Mouse (Mus musculus) forebrain, embryonic 10.5 days (tissue): ENCODE results near the gene Sgsm1. TPM values are rescaled to one million over a fixed set of nuclear protein-coding genes. Genes with fewer than 3 reads are reported as not detected.

Experiments used
- DNase-seq: peaks from one replicate; pipeline ENCODE4 v3.0.0-alpha.2; 2017; ENCODE audit warnings: low spot score; ENCODE audit errors: extremely low spot score
- H3K27ac ChIP-seq: fragments of 300-500 bp; sonication (generic); 2 replicates; pipeline ENCODE4 v1.5.1; 2016; ENCODE audit warnings: mild to moderate bottlenecking
- H3K27me3 ChIP-seq: fragments of 300-500 bp; sonication (generic); 2 replicates; pipeline ENCODE4 v1.6.1; 2016; ENCODE audit warnings: mild to moderate bottlenecking; ENCODE audit not compliant: poor library complexity, severe bottlenecking
- H3K36me3 ChIP-seq: fragments of 300-500 bp; sonication (generic); replicated peaks from 2 replicates; pipeline ENCODE4 v1.6.1; 2016; ENCODE audit warnings: mild to moderate bottlenecking, moderate library complexity
- H3K4me1 ChIP-seq: fragments of 300-500 bp; sonication (generic); 2 replicates; pipeline ENCODE4 v1.6.1; 2016
- H3K4me3 ChIP-seq: fragments of 300-500 bp; sonication (generic); 2 replicates; pipeline ENCODE4 v1.5.1; 2016; ENCODE audit warnings: mild to moderate bottlenecking, moderate library complexity
- H3K9me3 ChIP-seq: fragments of 300-500 bp; sonication (generic); 2 replicates; pipeline ENCODE4 v1.6.1; 2016; ENCODE audit warnings: mild to moderate bottlenecking, moderate library complexity
- WGBS: fragments of 180-500 bp; shearing (Covaris S2); methylation state at CpG from one replicate; pipeline ENCODE4 v1.1.7; 2016; 5-methylcytosine and 5-hydroxymethylcytosine counted together
- polyA plus RNA-seq: library from polyadenylated mRNA; unstranded; fragments of >200 nt; fragmentation: Nextera tagmentation; extraction: Ambion mirVana; gene quantifications from 2 replicates; pipeline ENCODE4 v1.2.1, GENCODE M21; 2016

The Sgsm1 gene
- polyA plus RNA-seq, 1 experiment from 2014 or later: 15.5 TPM

GRCm38 (mm10) chr5:113306750-113307477 lies 3.7 kb downstream of the Sgsm1 start:
- Histone ChIP-seq H3K36me3 (no peaks in the 10 kb centered on the region), H3K4me3 (peak overlapping the region; percentile 56), H3K27me3 (peaks cover 51% of the 10 kb centered on the region), H3K4me1 (peaks cover 50% of the 10 kb centered on the region), H3K27ac (peak overlapping the region; percentile 86), H3K9me3 (no peaks in the 10 kb centered on the region)
- DNase-seq: peak; percentile 87
- WGBS: 4% methylated on average over 25 of the region's 25 CpGs

DNA sequence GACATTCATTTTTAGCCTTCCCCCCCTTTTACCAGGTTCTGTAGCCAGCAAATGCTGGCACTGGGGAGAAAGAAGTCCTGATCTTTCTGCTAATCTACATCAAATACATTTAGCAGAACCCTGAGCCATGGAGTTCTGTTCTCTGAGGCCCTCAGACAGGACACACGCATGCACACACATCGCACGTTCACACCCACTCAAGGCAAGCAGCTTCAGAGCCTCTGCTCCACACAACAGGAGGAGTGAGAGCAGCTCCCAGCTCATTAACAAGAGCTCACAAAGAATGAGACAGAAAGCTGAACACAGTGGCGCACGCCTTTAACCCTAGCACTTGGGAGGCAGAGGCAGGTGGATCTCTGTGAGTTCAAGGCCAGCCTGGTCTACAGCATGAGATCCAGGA lies 6.1 kb downstream of the Sgsm1 start:
- Histone ChIP-seq H3K9me3 (no peaks in the 10 kb centered on the region), H3K27me3 (peaks cover 42% of the 10 kb centered on the region), H3K4me1 (peaks cover 45% of the 10 kb centered on the region), H3K4me3 (no peak overlapping the region), H3K27ac (no peak overlapping the region), H3K36me3 (no peaks in the 10 kb centered on the region)
- 96% methylated on average over 5 of the region's 5 CpGs for WGBS
- no peak for DNase-seq

- H3K27ac ChIP-seq: peak overlapping the region; percentile 21
- WGBS: 13% methylated on average over 13 of the region's 13 CpGs
These were observed 8.7 kb downstream of the Sgsm1 start for GRCm38 (mm10) chr5:113301841-113302240.

DNA sequence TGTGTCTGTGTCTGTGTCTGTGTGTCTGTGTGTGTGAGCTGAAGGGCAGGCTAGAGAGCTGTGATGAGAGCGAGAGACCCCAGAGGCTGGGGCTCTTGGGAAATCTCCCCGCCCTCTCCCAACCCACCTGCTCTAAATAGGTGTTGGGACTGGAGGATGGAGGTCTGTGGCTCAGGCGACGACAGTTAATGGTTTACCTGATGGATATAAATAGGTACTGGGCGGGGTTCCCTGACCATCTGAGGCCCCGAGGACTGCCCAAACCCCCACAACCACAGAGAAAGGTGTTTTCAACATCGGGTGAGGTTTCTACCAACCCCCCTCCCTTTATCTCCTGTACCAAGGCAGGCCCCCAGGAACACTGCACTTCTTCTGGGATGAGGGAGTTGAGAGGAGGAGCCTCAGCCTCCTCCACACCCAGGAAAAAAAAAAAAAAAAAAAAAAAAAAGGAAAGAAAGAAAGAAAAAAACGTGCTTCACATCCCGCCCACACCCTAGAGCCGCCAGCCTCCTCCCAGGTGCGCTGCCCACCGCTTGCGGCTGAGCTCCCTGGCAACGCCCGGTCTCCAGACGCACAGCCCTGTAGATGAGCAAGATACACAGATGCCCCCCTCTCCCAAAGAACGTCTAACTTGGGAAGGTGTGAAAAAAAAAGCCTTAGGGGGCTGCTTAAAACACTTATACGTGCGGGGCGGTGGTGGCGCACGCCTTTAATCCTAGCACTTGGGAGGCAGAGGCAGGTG lies 10.3 kb downstream of the Sgsm1 start:
- no peaks in the 10 kb centered on the region for H3K9me3 ChIP-seq
- 84% methylated on average over 22 of the region's 22 CpGs for WGBS
- DNase-seq: no peak
- H3K27me3 ChIP-seq: peaks cover 45% of the 10 kb centered on the region
- peaks cover 23% of the 10 kb centered on the region for H3K4me1 ChIP-seq
- no peak overlapping the region for H3K4me3 ChIP-seq
- no peak overlapping the region for H3K27ac ChIP-seq
- H3K36me3 ChIP-seq: no peaks in the 10 kb centered on the region

More at GRCm38 (mm10) chr5:113301841-113302240, 8.7 kb downstream of the Sgsm1 start:
- H3K36me3 ChIP-seq: no peaks in the 10 kb centered on the region
- no peak for DNase-seq
- peaks cover 33% of the 10 kb centered on the region for H3K4me1 ChIP-seq
- H3K9me3 ChIP-seq: no peaks in the 10 kb centered on the region
- H3K27me3 ChIP-seq: peaks cover 45% of the 10 kb centered on the region
- H3K4me3 ChIP-seq: peak overlapping the region; percentile 2; the same call in 1 of the 2 replicates

DNA sequence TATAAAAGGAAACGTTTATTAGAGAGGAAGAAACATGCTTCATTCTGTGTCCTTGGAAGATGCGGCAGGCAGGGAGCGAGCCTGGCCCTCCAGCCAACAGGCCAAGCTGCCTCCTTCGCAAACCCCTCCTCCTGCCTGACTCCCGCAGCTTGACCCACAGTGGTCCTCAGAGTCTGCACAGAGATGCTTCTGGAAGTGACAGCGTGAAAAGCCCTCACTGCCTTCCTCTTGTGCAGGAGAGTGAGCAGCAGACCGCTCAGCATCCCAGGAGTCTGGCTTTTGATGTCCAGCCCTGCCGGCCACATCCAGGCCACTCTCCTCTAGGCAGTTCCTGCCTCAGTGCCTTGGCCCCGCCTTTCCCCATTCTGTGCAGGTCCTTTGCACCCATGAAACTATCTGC lies 11.2 kb downstream of the Sgsm1 start:
- Histone ChIP-seq H3K27me3 (peaks cover 45% of the 10 kb centered on the region), H3K4me3 (no peak overlapping the region), H3K4me1 (peaks cover 23% of the 10 kb centered on the region), H3K27ac (no peak overlapping the region), H3K9me3 (no peaks in the 10 kb centered on the region), H3K36me3 (no peaks in the 10 kb centered on the region)
- WGBS: 50% methylated on average over 9 of the region's 9 CpGs
- no peak for DNase-seq

GRCm38 (mm10) chr5:113298826-113299225 lies 11.8 kb downstream of the Sgsm1 start:
- no peaks in the 10 kb centered on the region for H3K9me3 ChIP-seq
- H3K27me3 ChIP-seq: peaks cover 45% of the 10 kb centered on the region
- no peak for DNase-seq
- H3K36me3 ChIP-seq: no peaks in the 10 kb centered on the region
- H3K4me3 ChIP-seq: no peak overlapping the region
- no peak overlapping the region for H3K27ac ChIP-seq
- WGBS: 73% methylated on average over 6 of the region's 6 CpGs
- H3K4me1 ChIP-seq: peaks cover 23% of the 10 kb centered on the region

DNA sequence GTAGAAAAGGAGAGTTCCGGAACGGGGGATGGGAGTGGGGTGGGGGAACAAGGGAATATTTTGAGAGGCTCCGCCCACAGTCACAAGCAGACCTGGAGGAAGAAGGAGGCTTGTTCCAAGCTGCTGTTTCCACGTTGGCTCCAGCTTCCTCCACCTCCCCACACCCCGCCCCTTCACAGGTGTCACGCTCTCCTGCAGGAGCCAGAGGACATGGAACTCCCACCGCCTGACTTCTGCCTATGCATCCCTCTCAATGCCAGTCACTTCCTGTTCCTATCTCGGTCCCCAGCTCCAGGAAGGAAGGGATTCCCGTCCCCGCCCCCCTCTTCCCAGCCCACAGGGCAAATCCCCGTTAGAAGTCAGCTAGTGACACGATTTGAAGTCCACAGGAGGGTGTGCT lies 12.5 kb downstream of the Sgsm1 start:
- 27% methylated on average over 12 of the region's 12 CpGs for WGBS
- H3K4me3 ChIP-seq: no peak overlapping the region
- no peak overlapping the region for H3K27ac ChIP-seq
- H3K36me3 ChIP-seq: no peaks in the 10 kb centered on the region
- H3K9me3 ChIP-seq: no peaks in the 10 kb centered on the region
- DNase-seq: no peak
- peaks cover 45% of the 10 kb centered on the region for H3K27me3 ChIP-seq
- H3K4me1 ChIP-seq: peaks cover 23% of the 10 kb centered on the region

- DNase-seq: no peak
- H3K27ac ChIP-seq: no peak overlapping the region
- no peak overlapping the region for H3K4me3 ChIP-seq
- peaks cover 23% of the 10 kb centered on the region for H3K4me1 ChIP-seq
- H3K27me3 ChIP-seq: peaks cover 43% of the 10 kb centered on the region
- WGBS: 62% methylated on average over 4 of the region's 4 CpGs
- no peaks in the 10 kb centered on the region for H3K9me3 ChIP-seq
- no peaks in the 10 kb centered on the region for H3K36me3 ChIP-seq
These were observed 14.8 kb downstream of the Sgsm1 start for GRCm38 (mm10) chr5:113295791-113296190.

DNA sequence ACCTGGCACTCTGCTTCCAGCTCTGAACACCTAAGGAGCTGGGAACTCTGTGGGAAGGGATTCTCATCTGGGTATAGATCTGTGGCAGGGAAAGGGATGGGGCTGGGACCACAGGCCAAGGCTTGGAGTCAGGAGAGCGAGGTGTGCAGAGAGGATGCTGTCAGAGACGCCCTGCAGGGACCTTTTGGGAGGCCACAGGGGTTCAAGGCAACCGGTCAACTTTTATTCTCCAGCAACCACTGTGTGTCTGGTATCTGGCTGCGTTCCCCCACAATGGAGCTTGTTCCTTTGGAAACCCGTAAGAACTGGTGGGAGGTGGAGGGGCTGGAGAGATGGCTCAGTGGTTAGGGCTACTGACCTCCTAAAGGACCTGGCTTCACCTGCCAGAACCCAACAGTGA lies 16.0 kb downstream of the Sgsm1 start:
- no peak for DNase-seq
- Histone ChIP-seq H3K4me1 (peaks cover 20% of the 10 kb centered on the region), H3K36me3 (no peaks in the 10 kb centered on the region), H3K27ac (no peak overlapping the region), H3K27me3 (peaks cover 44% of the 10 kb centered on the region), H3K9me3 (no peaks in the 10 kb centered on the region), H3K4me3 (no peak overlapping the region)
- 88% methylated on average over 5 of the region's 5 CpGs for WGBS

DNA sequence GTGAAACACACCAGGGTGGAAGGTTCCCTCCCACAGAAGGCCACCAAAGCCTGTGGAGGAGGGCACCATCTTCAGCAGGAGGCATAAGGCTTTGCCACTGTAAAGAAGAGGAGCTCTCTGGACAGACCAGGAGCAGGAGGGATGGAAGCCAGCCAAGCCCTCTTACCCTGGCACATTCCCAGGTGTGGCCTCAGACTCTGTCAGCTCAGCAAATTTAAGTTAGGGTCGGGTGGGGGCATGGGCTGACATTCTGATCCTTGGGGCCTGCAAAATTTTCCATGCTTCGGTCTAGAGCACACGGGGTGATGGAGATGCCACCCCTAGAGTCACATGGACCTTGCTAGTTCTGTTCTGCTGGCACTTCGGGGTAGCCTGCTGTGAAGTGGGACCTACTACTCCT lies 17.1 kb downstream of the Sgsm1 start:
- Histone ChIP-seq H3K27me3 (peaks cover 44% of the 10 kb centered on the region), H3K9me3 (no peaks in the 10 kb centered on the region), H3K4me1 (peaks cover 19% of the 10 kb centered on the region), H3K36me3 (no peaks in the 10 kb centered on the region), H3K4me3 (no peak overlapping the region), H3K27ac (no peak overlapping the region)
- DNase-seq: no peak
- 85% methylated on average over 4 of the region's 4 CpGs for WGBS

DNA sequence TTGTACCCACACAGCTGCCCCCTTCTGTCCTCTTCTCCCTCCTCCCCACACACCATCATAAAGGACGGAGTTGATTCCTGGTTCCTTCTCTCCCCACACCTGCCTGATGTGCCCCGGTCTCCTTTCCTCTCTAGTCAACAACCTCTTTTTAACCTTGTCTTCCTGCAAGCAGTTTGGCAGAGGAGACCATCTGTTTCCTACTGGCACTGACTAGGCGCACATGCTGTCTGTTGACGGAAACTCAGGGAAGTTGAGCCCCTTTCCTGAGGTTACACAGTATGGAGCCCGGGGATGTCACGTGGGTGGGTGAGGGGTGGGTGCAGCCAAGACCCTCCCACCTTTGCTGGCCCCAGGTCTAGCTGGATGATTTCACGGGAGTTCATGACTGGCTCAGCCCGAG lies 17.8 kb downstream of the Sgsm1 start:
- no peak for DNase-seq
- H3K4me1 ChIP-seq: peaks cover 12% of the 10 kb centered on the region
- no peak overlapping the region for H3K4me3 ChIP-seq
- H3K9me3 ChIP-seq: no peaks in the 10 kb centered on the region; the same call in 1 of the 2 replicates
- 65% methylated on average over 8 of the region's 8 CpGs for WGBS
- peaks cover 44% of the 10 kb centered on the region for H3K27me3 ChIP-seq
- H3K36me3 ChIP-seq: no peaks in the 10 kb centered on the region
- no peak overlapping the region for H3K27ac ChIP-seq

DNA sequence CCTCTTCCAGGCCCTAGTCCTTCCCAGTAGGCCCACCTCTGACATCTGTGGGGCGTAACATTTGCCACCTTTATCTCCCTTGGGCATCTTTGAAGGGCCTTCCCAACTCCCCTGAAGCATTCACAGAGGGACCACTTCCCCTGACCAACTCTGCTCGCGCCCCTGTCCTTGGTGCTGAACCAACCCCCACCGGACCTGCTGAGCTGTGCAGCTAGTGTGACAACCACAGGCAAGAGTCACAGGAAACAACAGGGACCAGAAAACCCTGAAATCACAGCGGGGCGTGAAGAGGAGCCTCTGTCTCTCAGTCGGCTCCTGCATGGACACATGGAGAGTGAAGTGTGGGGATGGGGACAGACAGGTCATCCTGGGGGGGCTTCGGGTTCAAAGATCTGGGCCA lies 18.4 kb downstream of the Sgsm1 start:
- WGBS: 11% methylated on average over 8 of the region's 8 CpGs
- no peak overlapping the region for H3K27ac ChIP-seq
- H3K4me3 ChIP-seq: no peak overlapping the region
- peaks cover 44% of the 10 kb centered on the region for H3K27me3 ChIP-seq
- H3K4me1 ChIP-seq: peaks cover 13% of the 10 kb centered on the region
- H3K9me3 ChIP-seq: no peaks in the 10 kb centered on the region; the same call in 1 of the 2 replicates
- no peaks in the 10 kb centered on the region for H3K36me3 ChIP-seq
- peak; percentile 50 for DNase-seq

- peaks cover 53% of the 10 kb centered on the region for H3K27me3 ChIP-seq
- H3K36me3 ChIP-seq: no peaks in the 10 kb centered on the region
- H3K27ac ChIP-seq: no peak overlapping the region
- no peaks in the 10 kb centered on the region; the same call in 1 of the 2 replicates for H3K9me3 ChIP-seq
- 81% methylated on average over 4 of the region's 4 CpGs for WGBS
- peaks cover 21% of the 10 kb centered on the region for H3K4me1 ChIP-seq
- DNase-seq: no peak
- H3K4me3 ChIP-seq: no peak overlapping the region
These were observed 19.5 kb downstream of the Sgsm1 start for GRCm38 (mm10) chr5:113291125-113291524.
